Mouse (Mus musculus) intestine, postnatal 0 days (tissue): ENCODE results near the gene Ccdc114. TPM values are rescaled to one million over a fixed set of nuclear protein-coding genes. Genes with fewer than 3 reads are reported as not detected.

Source experiments
- ATAC-seq: fragments of 200-750 bp; cut with Nextera tagmentation; 2 replicates; pipeline ENCODE4 v1.8.0; 2017; ENCODE audit warnings: mild to moderate bottlenecking, moderate TSS enrichment, moderate library complexity
- H3K27ac ChIP-seq: fragments of 300-500 bp; sonication (generic); 2 replicates; pipeline ENCODE4 v1.5.1; 2014; ENCODE audit warnings: mild to moderate bottlenecking, low read depth, low read length, moderate library complexity
- H3K27me3 ChIP-seq: fragments of 300-500 bp; sonication (generic); replicated peaks from 2 replicates; pipeline ENCODE4 v1.6.1; 2014; ENCODE audit warnings: low read length, mixed read lengths; ENCODE audit not compliant: control insufficient read depth, insufficient read depth
- H3K36me3 ChIP-seq: fragments of 300-500 bp; sonication (generic); 2 replicates; pipeline ENCODE4 v1.6.1; 2014; ENCODE audit warnings: mild to moderate bottlenecking, moderate library complexity; ENCODE audit not compliant: control insufficient read depth, insufficient read depth
- H3K4me1 ChIP-seq: fragments of 300-500 bp; sonication (generic); replicated peaks from 2 replicates; pipeline ENCODE4 v1.6.1; 2014; ENCODE audit warnings: antibody characterized with exemption, low read length, mixed read lengths; ENCODE audit not compliant: control insufficient read depth, insufficient read depth
- H3K4me2 ChIP-seq: fragments of 300-500 bp; sonication (generic); replicated peaks from 2 replicates; pipeline ENCODE4 v1.6.1; 2014; ENCODE audit warnings: low read depth, mild to moderate bottlenecking, moderate library complexity
- H3K4me3 ChIP-seq: fragments of 300-500 bp; sonication (generic); 2 replicates; pipeline ENCODE4 v1.5.1; 2014; ENCODE audit warnings: low read depth, low read length
- H3K9ac ChIP-seq: fragments of 300-500 bp; sonication (generic); 2 replicates; pipeline ENCODE4 v1.6.1; 2014; ENCODE audit warnings: mild to moderate bottlenecking, low read depth, low read length
- H3K9me3 ChIP-seq: fragments of 300-500 bp; sonication (generic); 2 replicates; pipeline ENCODE4 v1.6.1; 2016; ENCODE audit warnings: mixed run types; ENCODE audit not compliant: control insufficient read depth
- CTCF ChIP-seq: sonication (generic); IDR thresholded peaks from 2 replicates; pipeline ENCODE4 v1.5.1; 2016; ENCODE audit warnings: low read depth, mild to moderate bottlenecking, control low read depth, antibody characterized with exemption, moderate library complexity
- WGBS: fragments of 180-500 bp; shearing (Covaris S2); extraction: QIAGEN DNeasy Blood & Tissue Kit; methylation state at CpG from one replicate; pipeline ENCODE4 v1.1.7; 2014; 5-methylcytosine and 5-hydroxymethylcytosine counted together
- polyA plus RNA-seq: library from polyadenylated mRNA; unstranded; fragments of >200 nt; fragmentation: Nextera tagmentation; extraction: Ambion mirVana; gene quantifications from 2 replicates; pipeline ENCODE4 v1.2.1, GENCODE M21; 2015

The Ccdc114 gene
- polyA plus RNA-seq, 1 experiment from 2014 or later, result 2.9 TPM

GRCm38 (mm10) chr7:45916056-45917003 lies 7.5 kb upstream of the Ccdc114 start:
- peak; percentile 67 for ATAC-seq
- Histone ChIP-seq H3K36me3 (peaks cover 20% of the 10 kb centered on the region), H3K4me1 (peaks cover 1% of the 10 kb centered on the region; the same call in 1 of the 2 replicates), H3K4me2 (peak overlapping the region; percentile 59), H3K9me3 (no peaks in the 10 kb centered on the region), H3K9ac (peak overlapping the region; percentile 26; the same call in 1 of the 2 replicates), H3K27ac (peak overlapping the region; percentile 47; the same call in 1 of the 2 replicates), H3K27me3 (no peaks in the 10 kb centered on the region), H3K4me3 (peak overlapping the region; percentile 23)
- 45% methylated on average over 26 of the region's 26 CpGs for WGBS
- peak; percentile 36; the same call in 1 of the 2 replicates for TF ChIP-seq CTCF

GRCm38 (mm10) chr7:45917004-45917704 lies 6.7 kb upstream of the Ccdc114 start:
- H3K27ac ChIP-seq, result no peak overlapping the region
- H3K4me2 ChIP-seq, result peak overlapping the region; percentile 59
- peaks cover 19% of the 10 kb centered on the region for H3K36me3 ChIP-seq
- no peaks in the 10 kb centered on the region for H3K27me3 ChIP-seq
- no peak overlapping the region for H3K9ac ChIP-seq
- WGBS, result 26% methylated on average over 13 of the region's 13 CpGs
- no peak for ATAC-seq
- no peaks in the 10 kb centered on the region for H3K9me3 ChIP-seq
- H3K4me1 ChIP-seq, result peaks cover 3% of the 10 kb centered on the region; the same call in 1 of the 2 replicates
- TF ChIP-seq CTCF, result no peak
- no peak overlapping the region for H3K4me3 ChIP-seq

- Histone ChIP-seq H3K27me3 (no peaks in the 10 kb centered on the region), H3K36me3 (peaks cover 19% of the 10 kb centered on the region), H3K4me2 (no peak overlapping the region), H3K4me3 (no peak overlapping the region), H3K27ac (no peak overlapping the region), H3K4me1 (peaks cover 8% of the 10 kb centered on the region; the same call in 1 of the 2 replicates), H3K9ac (no peak overlapping the region), H3K9me3 (no peaks in the 10 kb centered on the region)
- no peak for ATAC-seq
- no peak for TF ChIP-seq CTCF
- 88% methylated on average over 15 of the region's 15 CpGs for WGBS
Observed at GRCm38 (mm10) chr7:45917926-45918325, 5.9 kb upstream of the Ccdc114 start.

GRCm38 (mm10) chr7:45919083-45919671 lies 4.7 kb upstream of the Ccdc114 start:
- H3K4me3 ChIP-seq, result no peak overlapping the region
- no peak for ATAC-seq
- H3K4me2 ChIP-seq, result peak overlapping the region; percentile 6; the same call in 1 of the 2 replicates
- no peak overlapping the region for H3K9ac ChIP-seq
- no peaks in the 10 kb centered on the region for H3K27me3 ChIP-seq
- 76% methylated on average over 14 of the region's 14 CpGs for WGBS
- peak; percentile 66 for TF ChIP-seq CTCF
- H3K9me3 ChIP-seq, result no peaks in the 10 kb centered on the region
- H3K27ac ChIP-seq, result no peak overlapping the region
- peaks cover 12% of the 10 kb centered on the region; the same call in 1 of the 2 replicates for H3K36me3 ChIP-seq
- H3K4me1 ChIP-seq, result peaks cover 8% of the 10 kb centered on the region; the same call in 1 of the 2 replicates

GRCm38 (mm10) chr7:45919761-45920160 lies 4.1 kb upstream of the Ccdc114 start:
- no peak for ATAC-seq
- Histone ChIP-seq H3K4me1 (peaks cover 8% of the 10 kb centered on the region; the same call in 1 of the 2 replicates), H3K9ac (no peak overlapping the region), H3K27me3 (no peaks in the 10 kb centered on the region), H3K4me2 (peak overlapping the region; percentile 57), H3K27ac (no peak overlapping the region), H3K9me3 (no peaks in the 10 kb centered on the region), H3K4me3 (0 out of 2 replicates have a peak overlapping the region, but pooled peaks have one; percentile 46), H3K36me3 (peaks cover 12% of the 10 kb centered on the region; the same call in 1 of the 2 replicates)
- 64% methylated on average over 4 of the region's 4 CpGs for WGBS
- TF ChIP-seq CTCF, result no peak
